Comparison of ENCODE assay signal across 9 mouse cellular contexts in genomic region chr9:96350010-96350409, GRCm38 (mm10). TPM values are rescaled to one million over a fixed set of nuclear protein-coding genes. Genes with fewer than 3 reads are reported as not detected.
DNase-seq lines count a peak whose midpoint lies in the region; ATAC-seq and TF ChIP-seq lines count a peak whose summit lies in the region.
"Had no signal": no experiment of that assay in that cellular context is flagged by ENCODE, and none has a peak within 500 bp of the region (broad histone marks: within the 10 kb centered on the region; RNA-seq: fewer than 3 reads in every experiment).

No protein-coding gene starts in this region.

- WGBS in kidney, embryonic 15.5 days, result 36% methylated on average over 4 of the region's 4 CpGs
- WGBS in bone marrow, adult 2 months, result 31% methylated on average over 4 of the region's 4 CpGs
- 45% methylated on average over 4 of the region's 4 CpGs for WGBS in embryonic facial prominence, embryonic 13.5 days
- WGBS in heart, embryonic 16.5 days, result 33% methylated on average over 4 of the region's 4 CpGs
- WGBS in stomach, embryonic 14.5 days, result 42% methylated on average over 4 of the region's 4 CpGs

- no peak for TF ChIP-seq POLR2A in bone marrow, adult 2 months (IDR thresholded peaks at IDR 0.05; ENCODE audit: borderline replicate concordance, control insufficient read depth, low read depth, low read length)

- no peak overlapping the region for H3K27ac ChIP-seq in kidney, embryonic 15.5 days
- no peak overlapping the region for H3K27ac ChIP-seq in bone marrow, adult 2 months (ENCODE audit: control insufficient read depth, insufficient read depth, low read depth, low read length, poor library complexity)
- no peak overlapping the region; the same call in none of the 2 replicates for H3K27ac ChIP-seq in embryonic facial prominence, embryonic 13.5 days
- no peak overlapping the region for H3K27ac ChIP-seq in heart, embryonic 16.5 days (ENCODE audit: low read length)
- peak overlapping the region; percentile 28; the same call in 1 of the 2 replicates for H3K27ac ChIP-seq in layer of hippocampus, adult 2 months
- no peak overlapping the region for H3K27ac ChIP-seq in stomach, embryonic 14.5 days (ENCODE audit: low read length)
- H3K27ac ChIP-seq: macrophage had no signal

- peaks cover 12% of the 10 kb centered on the region for H3K36me3 ChIP-seq in kidney, embryonic 15.5 days
- peaks cover 12% of the 10 kb centered on the region; the same call in 1 of the 2 replicates for H3K36me3 ChIP-seq in embryonic facial prominence, embryonic 13.5 days
- 0 out of 2 replicates have a peak, but pooled peaks cover under 1% of the 10 kb centered on the region for H3K36me3 ChIP-seq in heart, embryonic 16.5 days (ENCODE audit: control insufficient read depth, insufficient read depth)
- peaks cover under 1% of the 10 kb centered on the region; the same call in 1 of the 2 replicates for H3K36me3 ChIP-seq in stomach, embryonic 14.5 days (ENCODE audit: control insufficient read depth, insufficient read depth, low read length)

- no peak overlapping the region for H3K9ac ChIP-seq in kidney, embryonic 15.5 days
- no peak overlapping the region for H3K9ac ChIP-seq in embryonic facial prominence, embryonic 13.5 days
- H3K9ac ChIP-seq in heart, embryonic 16.5 days (ENCODE audit: low read length), result no peak overlapping the region
- no peak overlapping the region for H3K9ac ChIP-seq in stomach, embryonic 14.5 days (replicated peaks; ENCODE audit: low read depth, low read length)

- no peaks in the 10 kb centered on the region for H3K9me3 ChIP-seq in kidney, embryonic 15.5 days (replicated peaks)
- no peaks in the 10 kb centered on the region for H3K9me3 ChIP-seq in embryonic facial prominence, embryonic 13.5 days
- no peaks in the 10 kb centered on the region for H3K9me3 ChIP-seq in heart, embryonic 16.5 days (replicated peaks; ENCODE audit: control insufficient read depth, low read length)
- H3K9me3 ChIP-seq in stomach, embryonic 14.5 days (ENCODE audit: control insufficient read depth, low read depth, low read length), result no peaks in the 10 kb centered on the region

- H3K4me1 ChIP-seq in kidney, embryonic 15.5 days, result peaks cover 5% of the 10 kb centered on the region; the same call in 1 of the 2 replicates
- 0 out of 2 replicates have a peak, but pooled peaks cover 1% of the 10 kb centered on the region for H3K4me1 ChIP-seq in bone marrow, adult 2 months (ENCODE audit: control insufficient read depth, insufficient read depth, low read length)
- no peaks in the 10 kb centered on the region; the same call in 1 of the 2 replicates for H3K4me1 ChIP-seq in embryonic facial prominence, embryonic 13.5 days
- peaks cover 27% of the 10 kb centered on the region for H3K4me1 ChIP-seq in heart, embryonic 16.5 days (ENCODE audit: control insufficient read depth, insufficient read depth, low read length)
- no peaks in the 10 kb centered on the region for H3K4me1 ChIP-seq in stomach, embryonic 14.5 days (ENCODE audit: control insufficient read depth, insufficient read depth, low read length)

- H3K4me2 ChIP-seq in kidney, embryonic 15.5 days, result no peak overlapping the region
- no peak overlapping the region for H3K4me2 ChIP-seq in embryonic facial prominence, embryonic 13.5 days
- H3K4me2 ChIP-seq in heart, embryonic 16.5 days (ENCODE audit: low read depth, low read length), result no peak overlapping the region
- no peak overlapping the region for H3K4me2 ChIP-seq in stomach, embryonic 14.5 days (replicated peaks; ENCODE audit: low read depth, low read length)

- no peak overlapping the region for H3K4me3 ChIP-seq in kidney, embryonic 15.5 days (replicated peaks)
- H3K4me3 ChIP-seq in bone marrow, adult 2 months (replicated peaks; ENCODE audit: control insufficient read depth, low read depth, low read length), result no peak overlapping the region
- H3K4me3 ChIP-seq in embryonic facial prominence, embryonic 13.5 days, result no peak overlapping the region
- no peak overlapping the region for H3K4me3 ChIP-seq in heart, embryonic 16.5 days (ENCODE audit: low read length)
- no peak overlapping the region for H3K4me3 ChIP-seq in layer of hippocampus, adult 2 months
- H3K4me3 ChIP-seq in stomach, embryonic 14.5 days (ENCODE audit: low read depth, low read length), result no peak overlapping the region

- H3K27me3 ChIP-seq in kidney, embryonic 15.5 days, result no peaks in the 10 kb centered on the region
- no peaks in the 10 kb centered on the region for H3K27me3 ChIP-seq in embryonic facial prominence, embryonic 13.5 days
- H3K27me3 ChIP-seq in heart, embryonic 16.5 days (ENCODE audit: control insufficient read depth, insufficient read depth, low read length), result no peaks in the 10 kb centered on the region
- no peaks in the 10 kb centered on the region for H3K27me3 ChIP-seq in stomach, embryonic 14.5 days (ENCODE audit: control insufficient read depth, insufficient read depth, low read length)

- peak; percentile 69 for TF ChIP-seq CTCF in bone marrow, adult 2 months (IDR thresholded peaks at IDR 0.05; ENCODE audit: control insufficient read depth, insufficient read depth, low read length)
- TF ChIP-seq CTCF in layer of hippocampus, adult 2 months (conservative IDR thresholded peaks at IDR 0.05), result peak; percentile 87

- no peak for ATAC-seq in kidney, embryonic 15.5 days (replicated peaks; ENCODE audit: low FRiP score)
- 0 out of 2 replicates have a peak, but pooled peaks have one; percentile 43 for ATAC-seq in embryonic facial prominence, embryonic 13.5 days (ENCODE audit: insufficient number of reproducible peaks, insufficient read depth, low FRiP score, low TSS enrichment, low read depth)
- ATAC-seq in heart, embryonic 16.5 days (replicated peaks; ENCODE audit: extremely low read depth, insufficient read depth, low FRiP score), result peak; percentile 69
- ATAC-seq in megakaryocyte, adult 5-6 weeks (ENCODE audit: poor library complexity, severe bottlenecking), result peak; percentile 96
- ATAC-seq in stomach, embryonic 14.5 days (ENCODE audit: insufficient number of reproducible peaks, insufficient read depth, low FRiP score, low read depth), result 0 out of 2 replicates have a peak, but pooled peaks have one; percentile 56

- peak; percentile 57 for DNase-seq in kidney, adult 18-20 months
- peak; percentile 34 to 52 for DNase-seq in layer of hippocampus, adult 2 months (ENCODE audit: low spot score in 2 of 2)

RNA-seq across cellular contexts. Expression of gene Atp1b3, which starts 14.2 kb away (rescaled TPM):
- polyA plus RNA-seq in kidney, embryonic 15.5 days (2015; fragmentation: Nextera tagmentation; extraction: Ambion mirVana), result 172 and 186 TPM in 2 replicates
- 43.9 and 72.2 TPM in 2 replicates for polyA plus RNA-seq in bone marrow, adult 2 months (2011; ENCODE audit: insufficient read depth, insufficient read length, low replicate concordance, missing spikeins)
- polyA plus RNA-seq in embryonic facial prominence, embryonic 13.5 days (2015; fragmentation: Nextera tagmentation; extraction: Ambion mirVana), result 135 and 138 TPM in 2 replicates
- polyA plus RNA-seq in heart, embryonic 16.5 days (2015; fragmentation: Nextera tagmentation; extraction: Ambion mirVana), result 125 and 136 TPM in 2 replicates
- total RNA-seq in layer of hippocampus, adult 2 months (2021), result 10 to 100 TPM; 72.4 to 88.6 TPM
- total RNA-seq in megakaryocyte, adult 5-6 weeks (2015), result 226 and 247 TPM in 2 replicates
- total RNA-seq in megakaryocyte, adult 5-6 weeks (2017), result 120 and 135 TPM in 2 replicates
- 160 and 167 TPM in 2 replicates for polyA plus RNA-seq in stomach, embryonic 14.5 days (2014; fragmentation: Nextera tagmentation; extraction: Ambion mirVana)
